Mouse (Mus musculus) neutrophil, adult 5-6 weeks (primary cell): ENCODE measurements around the gene Klf4. TPM values are rescaled to one million over a fixed set of nuclear protein-coding genes. Genes with fewer than 3 reads are reported as not detected.

ENCODE experiments used
- ATAC-seq: fragments of 151-379, 151-347 bp; 2 replicates; pipeline ENCODE4 v1.8.0; 2017; ENCODE audit warnings: mild to moderate bottlenecking, moderate TSS enrichment; ENCODE audit not compliant: insufficient number of reproducible peaks, poor library complexity, low FRiP score, severe bottlenecking; ENCODE audit errors: extremely low read depth
- total RNA-seq: library from RNA; stranded (forward); fragments of 200-1000 nt; gene quantifications from 2 replicates; pipeline ENCODE4 v1.2.3, GENCODE M21; 2017

Gene Klf4
- 11.4 and 11.9 TPM in 2 replicates for total RNA-seq

GRCm38 (mm10) chr4:55532407-55533195 is at the start of gene Klf4:
Gene Klf4, minus strand, starts transcription at chr4:55532466.
- ATAC-seq: peak; percentile 59

DNA sequence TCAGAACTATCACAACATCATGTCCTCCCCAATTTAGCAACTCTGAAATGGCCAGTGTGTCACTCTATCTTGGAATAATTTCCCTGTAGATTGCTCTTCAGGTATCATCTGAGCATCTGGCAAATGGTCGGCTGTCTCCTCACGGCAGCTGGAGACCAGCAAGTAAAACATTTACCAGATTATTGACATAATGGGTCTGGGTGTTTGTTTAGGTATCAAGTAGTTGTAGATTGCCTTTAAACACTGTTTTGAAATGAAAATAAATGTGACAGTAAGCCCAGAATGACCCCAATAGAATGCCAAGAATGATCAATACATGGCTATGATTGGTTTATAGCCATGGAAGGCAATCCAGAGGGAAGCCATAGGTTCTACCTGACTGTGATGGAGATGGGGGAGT is 39.2 kb upstream of the Klf4 start:
- ATAC-seq: no peak

DNA sequence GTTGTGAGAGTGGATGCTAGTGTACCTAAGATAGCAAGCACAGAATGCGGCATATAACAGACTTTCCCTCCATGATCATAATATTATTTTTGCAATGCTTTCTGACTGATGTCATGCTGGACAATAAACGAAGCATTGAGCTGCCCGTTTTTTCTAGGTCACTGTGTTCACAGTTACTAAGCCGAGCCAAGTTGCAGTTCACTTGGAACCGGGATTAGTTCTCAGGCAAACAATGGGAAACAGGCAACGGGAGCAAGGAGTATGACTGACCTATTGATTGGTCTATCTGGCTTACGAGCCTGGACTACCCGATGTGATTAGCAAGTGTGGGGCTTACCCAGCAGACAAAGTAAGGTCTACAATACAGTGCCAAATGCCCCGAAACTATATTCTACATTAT is 35.7 kb upstream of the Klf4 start:
- no peak for ATAC-seq

DNA sequence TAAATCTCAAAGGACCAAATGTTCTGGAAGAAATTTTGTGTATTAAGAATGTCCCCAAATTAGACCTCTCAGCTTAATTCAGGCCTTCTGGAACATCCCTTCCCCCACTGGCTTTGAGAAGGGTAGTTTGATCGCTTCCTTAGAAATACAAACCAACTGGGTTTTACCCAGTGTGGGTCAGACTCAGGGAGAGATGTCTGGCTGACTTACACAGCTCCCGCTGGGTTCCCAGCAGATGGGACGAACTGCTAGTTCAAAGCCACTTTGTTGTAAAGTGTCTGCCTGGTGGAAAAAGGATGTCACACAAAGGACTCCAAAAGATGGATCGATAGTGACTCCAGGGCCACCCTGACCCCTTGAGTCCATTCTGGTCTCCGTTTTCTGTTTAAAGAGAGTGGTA is 35.3 kb upstream of the Klf4 start:
- no peak for ATAC-seq

GRCm38 (mm10) chr4:55564317-55564716 is 32.1 kb upstream of the Klf4 start:
- ATAC-seq: no peak

GRCm38 (mm10) chr4:55563050-55563449 is 30.8 kb upstream of the Klf4 start:
- no peak for ATAC-seq

- ATAC-seq: no peak
Observed at GRCm38 (mm10) chr4:55562062-55562461, 29.8 kb upstream of the Klf4 start.

DNA sequence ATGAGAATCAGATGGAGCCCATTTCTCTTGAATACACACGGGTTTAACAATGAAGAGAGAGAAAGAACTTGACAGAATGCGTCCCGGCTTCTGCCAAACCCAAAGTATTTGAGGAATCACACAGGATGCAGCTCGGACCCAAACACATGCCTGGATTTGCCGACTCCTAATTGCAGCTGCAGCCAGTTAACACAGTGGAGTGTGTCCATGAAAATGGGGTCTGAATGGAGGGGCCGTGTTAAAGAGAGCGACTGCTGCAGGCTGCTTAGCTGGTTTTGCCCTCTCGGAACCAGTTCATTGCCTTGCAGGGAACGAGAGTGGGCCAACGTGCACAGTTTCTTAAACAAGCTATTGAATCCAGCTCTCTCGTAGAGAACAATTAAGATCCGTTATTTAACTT is 14.6 kb upstream of the Klf4 start:
- no peak for ATAC-seq

DNA sequence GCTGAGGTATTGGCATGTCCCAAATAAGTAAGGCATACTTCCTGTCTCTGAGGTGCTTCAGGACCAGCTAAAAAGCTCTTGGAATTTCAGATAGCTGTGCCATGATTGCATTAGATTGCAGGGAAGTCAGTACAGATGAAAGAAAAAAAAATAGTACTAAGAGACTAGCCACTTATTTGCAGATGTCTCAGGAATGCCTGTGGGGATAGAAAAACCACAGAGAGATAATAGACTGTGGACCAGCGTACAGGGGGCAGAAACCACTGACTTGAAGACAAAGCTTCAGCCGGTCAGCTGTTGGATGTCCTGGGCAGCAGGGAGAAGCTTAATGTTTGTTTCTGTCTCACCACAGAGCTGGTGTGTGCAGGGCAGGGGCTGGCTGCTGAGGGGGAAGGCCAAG is 10.5 kb upstream of the Klf4 start:
- no peak for ATAC-seq

GRCm38 (mm10) chr4:55541654-55542053 is 9.4 kb upstream of the Klf4 start:
- no peak for ATAC-seq

DNA sequence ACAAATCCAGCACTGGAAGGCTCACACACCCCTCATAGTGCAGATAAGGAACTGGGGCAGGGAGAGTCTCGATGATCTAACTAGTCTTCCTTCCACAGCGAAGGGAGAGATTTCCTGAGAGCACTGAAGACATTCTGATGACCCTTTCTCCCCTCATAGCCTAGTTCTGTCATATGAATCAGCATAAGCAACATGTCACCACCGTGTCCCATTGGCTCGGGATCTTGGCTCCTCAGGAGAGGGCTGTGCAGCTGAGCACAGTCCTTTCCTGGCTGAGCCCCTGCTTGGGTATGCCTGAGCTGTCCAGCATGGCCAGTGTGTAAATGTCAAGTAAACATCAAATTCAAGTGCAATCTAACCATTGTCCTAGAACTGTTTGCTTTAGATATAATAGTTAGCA is 9.0 kb upstream of the Klf4 start:
- ATAC-seq: no peak

DNA sequence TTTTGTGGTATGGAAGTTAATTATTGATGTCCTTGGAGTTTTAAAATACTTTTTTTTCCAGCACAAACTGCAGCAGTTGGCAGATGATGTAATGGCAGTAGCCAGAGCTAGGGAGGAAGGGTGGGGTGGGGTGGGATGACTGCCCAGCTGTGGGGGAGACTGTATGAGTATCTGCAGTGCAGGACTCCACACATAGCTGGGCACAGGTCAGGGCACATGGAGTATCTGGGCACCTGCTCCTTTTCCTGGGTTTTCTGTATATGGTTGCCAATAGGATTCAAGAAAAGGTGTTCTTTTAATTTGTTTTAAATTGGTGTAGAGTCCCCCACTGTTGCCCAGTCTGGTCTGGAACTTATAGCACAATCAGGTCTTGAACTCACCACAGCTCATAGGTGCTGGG is 2.7 kb upstream of the Klf4 start:
- no peak for ATAC-seq

DNA sequence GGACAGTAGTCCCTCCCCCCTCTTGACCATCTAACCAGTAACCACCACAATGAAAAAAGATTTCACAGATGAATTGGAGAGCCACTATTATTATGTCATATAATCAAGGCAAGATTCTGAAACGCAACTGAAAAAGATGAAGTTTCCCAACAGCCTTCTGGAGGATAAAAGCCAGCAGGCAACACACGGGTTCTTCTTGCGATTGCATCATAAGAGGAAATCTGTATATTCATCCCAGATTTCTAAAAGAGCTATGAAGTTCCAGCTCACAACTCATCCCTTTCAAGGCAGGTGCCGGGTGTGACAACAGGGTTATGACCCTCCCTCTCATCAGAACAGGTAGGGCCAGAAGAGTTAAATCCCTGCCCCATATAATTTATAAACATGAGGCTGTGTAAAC is 2.2 kb upstream of the Klf4 start:
- ATAC-seq: no peak

DNA sequence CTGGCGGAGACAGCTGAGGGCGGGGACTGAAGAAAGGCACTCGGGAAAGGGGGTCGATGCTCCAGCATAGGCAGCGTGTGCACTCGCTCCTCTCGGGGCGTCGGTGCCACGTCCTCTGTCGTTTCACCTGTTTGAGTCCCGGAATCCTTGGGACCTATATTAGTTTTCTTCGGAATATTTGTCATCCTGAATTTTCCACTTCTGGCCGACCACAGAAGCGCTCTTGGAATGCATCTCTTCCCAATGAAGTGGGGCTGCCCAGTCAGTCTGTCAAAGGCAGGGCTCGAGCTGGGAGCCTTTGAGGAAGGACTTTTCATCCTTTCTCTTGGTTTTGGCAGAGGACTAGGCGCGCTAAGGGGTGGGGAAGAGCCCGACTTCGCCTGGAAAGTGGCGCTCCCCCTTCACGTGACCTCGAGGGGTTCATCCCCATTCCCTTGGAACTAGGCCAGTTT is 1.6 kb upstream of the Klf4 start:
- ATAC-seq: no peak

DNA sequence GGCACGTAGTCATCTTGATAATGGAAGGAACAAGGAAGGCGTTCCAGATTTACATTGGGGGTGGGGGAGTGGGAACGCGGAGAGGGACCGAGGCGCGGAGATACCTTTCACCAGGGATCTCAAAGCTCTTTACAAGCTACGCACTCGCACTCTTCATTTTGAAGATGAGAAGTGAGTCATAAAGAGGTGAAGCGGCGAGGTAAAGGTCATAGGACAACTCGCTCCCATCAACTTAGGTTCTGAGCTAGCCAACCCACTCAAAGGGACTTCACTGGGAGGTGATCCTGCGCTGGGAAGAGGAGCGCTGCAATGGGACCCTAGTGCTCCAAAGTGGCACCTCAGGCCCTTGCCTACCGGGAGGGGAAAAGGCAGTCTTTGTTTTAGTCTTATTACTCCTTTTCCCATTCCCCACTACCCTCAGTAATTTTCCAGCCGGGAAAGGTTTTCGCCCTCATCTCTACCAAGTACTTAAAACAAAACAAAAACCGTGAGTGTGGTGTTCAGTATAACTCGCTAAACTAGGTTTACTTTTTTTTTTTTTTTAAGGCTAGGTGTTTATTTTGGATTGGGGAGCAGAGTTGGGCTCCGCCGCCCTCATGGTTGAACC is 1.0 kb upstream of the Klf4 start:
- no peak for ATAC-seq

GRCm38 (mm10) chr4:55531856-55532406 is 335 bp downstream of the Klf4 start:
- ATAC-seq: no peak

DNA sequence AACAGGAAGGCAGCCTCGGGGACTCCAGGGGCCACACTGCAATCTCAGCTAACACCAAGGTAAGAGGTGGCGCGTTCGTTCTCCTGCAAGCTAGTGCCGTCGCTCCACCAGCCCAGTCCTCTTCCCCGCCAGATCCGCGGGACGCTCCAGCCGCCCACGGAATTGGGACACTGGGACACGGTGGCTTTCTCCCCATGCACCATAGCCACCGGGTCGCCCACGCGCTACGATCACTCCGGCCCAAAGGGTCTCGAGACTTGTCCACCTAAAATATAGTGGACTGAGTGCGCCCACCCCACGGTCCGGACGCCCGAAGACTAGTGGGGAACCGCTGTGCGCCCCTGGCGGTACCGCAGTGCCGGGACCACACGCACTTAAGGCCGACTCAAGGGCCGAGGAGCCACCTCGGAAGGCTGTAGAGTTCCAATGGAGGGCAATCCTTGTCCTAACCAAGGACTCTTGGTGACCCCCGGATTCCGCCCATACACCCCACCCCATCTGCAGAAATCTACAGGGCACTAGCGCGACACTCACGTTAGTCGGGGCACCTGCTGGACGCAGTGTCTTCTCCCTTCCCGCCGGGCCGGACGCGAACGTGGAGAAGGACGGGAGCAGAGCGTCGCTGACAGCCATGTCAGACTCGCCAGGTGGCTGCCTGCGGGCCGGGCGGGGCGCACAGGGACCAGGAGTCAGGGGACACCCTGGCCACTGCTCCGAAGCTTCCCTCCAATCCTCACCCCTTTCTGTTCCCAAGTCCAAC is 990 bp downstream of the Klf4 start:
- ATAC-seq: 0 out of 2 replicates have a peak, but pooled peaks have one; percentile 1

GRCm38 (mm10) chr4:55530731-55531095 is 1.6 kb downstream of the Klf4 start:
- ATAC-seq: no peak

- peak; percentile 45; the same call in 1 of the 2 replicates for ATAC-seq
Observed at GRCm38 (mm10) chr4:55530236-55530635, 2.0 kb downstream of the Klf4 start.

GRCm38 (mm10) chr4:55528404-55528803 is 3.9 kb downstream of the Klf4 start:
- no peak for ATAC-seq
